Mouse (Mus musculus): ENCODE measurements at regions not wholly inside any gene's neighbourhood (a gene's known extent, or its start where the extent isn't known, plus 50 kb on each side); places are given as distances from the start of the nearest gene placed in this dataset.

DNA sequence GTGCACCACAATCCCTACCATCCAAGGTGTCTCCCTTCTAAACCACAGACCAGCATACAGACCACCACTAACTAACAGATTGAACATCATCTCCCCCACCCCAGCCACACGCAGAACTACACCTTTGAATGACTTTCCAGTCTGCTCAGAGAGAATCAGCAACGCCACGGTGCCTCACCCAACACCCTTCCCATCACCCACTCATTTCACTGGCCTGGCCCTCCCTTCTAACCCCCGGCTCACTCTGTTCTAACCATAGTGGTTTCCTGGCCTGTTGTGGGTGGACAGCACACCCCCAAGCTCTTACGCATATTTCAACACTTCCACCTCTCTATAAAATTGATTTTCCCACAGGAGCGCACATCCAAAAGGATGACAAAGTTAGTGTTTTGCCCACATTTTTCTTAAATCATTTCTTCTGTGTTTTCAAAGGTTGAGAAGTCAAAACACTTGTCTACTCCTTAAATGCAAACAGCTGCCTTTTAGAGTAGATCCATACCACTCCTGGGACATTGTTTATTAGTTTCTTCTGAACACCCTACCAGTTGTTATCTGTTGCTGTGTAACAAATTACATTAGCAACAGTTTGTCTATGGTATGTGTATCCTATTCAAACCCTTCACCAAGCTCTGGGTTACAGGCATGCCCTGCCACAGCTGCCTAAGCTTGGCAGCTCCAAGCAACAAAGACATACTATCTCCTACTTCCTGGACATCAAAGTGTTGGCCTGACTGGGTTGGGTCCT is 269.7 kb upstream of the Cdyl start:
- DNase-seq: no peak

DNA sequence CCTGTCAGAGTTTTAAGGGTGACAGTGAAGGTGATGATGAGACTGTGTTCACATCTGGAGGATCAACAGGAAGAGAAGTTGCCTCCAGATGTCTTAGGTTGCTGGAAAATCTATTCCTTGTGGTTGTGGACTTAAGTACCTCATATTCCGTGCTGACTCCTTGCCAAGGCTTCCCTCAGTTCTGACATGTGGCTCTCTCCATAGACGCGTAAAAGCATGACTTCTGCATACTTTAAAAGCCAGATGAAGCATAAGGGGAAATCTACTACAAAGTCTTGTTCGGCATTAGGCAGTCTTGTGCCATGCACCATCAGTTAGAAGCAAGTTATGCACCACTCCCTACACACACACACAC is 269.1 kb upstream of the Cdyl start:
- no peak for DNase-seq

DNA sequence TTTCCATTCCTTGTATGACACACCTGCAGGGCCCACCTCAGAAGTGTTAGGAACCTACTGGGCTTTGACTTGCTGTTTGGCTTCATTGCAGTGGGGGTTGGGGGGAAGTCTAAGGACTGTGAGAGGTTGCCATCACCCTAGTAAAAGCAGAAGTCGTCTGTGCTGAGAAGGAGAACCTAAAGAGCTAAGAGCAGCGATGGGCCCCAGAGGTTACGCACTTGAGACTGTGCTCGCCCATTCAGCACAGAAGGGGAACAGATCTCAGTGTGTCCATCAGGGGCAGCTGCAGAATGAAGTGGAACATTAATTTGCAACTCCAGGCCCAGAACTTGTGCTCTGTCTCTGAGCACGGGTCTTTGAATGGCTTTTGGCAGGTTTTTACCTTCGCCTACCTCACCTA is 267.5 kb upstream of the Cdyl start:
- DNase-seq: no peak

DNA sequence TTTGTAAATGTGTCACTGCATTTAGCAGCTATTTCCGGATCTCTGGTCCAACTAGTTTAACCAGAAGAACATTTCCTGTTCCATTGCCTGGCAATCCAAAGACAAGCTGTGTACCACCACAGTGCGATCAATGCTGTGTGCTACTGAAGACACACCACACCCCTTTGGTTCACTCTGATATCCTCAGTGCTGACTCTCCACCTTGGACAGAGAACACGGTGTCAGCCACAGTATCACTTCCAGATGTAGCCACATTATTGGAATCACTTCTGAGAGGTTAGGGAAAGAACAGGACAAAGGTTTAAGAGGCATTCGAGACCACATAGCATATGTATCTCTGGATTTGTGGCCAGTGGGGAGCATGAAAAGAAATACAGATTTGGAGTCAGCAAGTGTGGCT is 264.4 kb upstream of the Cdyl start:
- DNase-seq: no peak

DNA sequence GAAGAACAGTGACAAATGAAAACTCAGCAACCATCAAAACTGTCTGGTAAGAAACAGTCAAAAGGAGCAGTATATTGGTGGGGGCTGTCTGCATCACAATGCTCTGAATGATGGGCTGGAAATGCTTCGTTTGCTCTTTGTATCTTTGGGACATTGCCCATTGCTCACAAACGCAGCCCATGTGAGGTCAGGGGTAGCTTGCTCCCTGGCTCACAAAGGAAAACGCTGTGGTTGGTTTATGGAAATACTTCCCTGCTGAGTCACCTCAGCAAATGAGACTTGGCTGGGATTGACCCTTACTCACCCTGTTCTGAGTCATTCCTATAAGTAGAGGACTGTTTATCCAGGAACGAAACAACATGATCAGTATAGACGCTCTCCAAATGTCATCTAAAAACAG is 264.0 kb upstream of the Cdyl start:
- no peak for DNase-seq

DNA sequence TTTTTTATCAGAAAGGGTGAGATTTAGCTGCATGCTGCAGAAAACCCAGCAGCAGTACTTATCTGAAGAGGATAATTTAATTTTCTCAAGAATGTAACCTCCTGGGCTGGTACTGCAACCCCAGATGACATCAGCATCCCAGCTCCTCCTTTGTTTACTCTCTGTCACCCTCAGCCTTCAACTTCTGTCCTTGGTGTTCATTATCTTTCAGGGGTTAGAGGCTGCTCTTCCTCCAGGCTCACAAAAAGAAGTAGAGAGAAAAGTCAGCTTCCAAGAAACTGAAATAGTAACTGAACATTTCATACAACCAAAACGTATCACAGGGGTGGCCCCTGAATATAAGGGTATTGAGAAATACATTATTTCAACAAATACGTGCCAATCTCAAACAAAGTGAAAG is 262.5 kb upstream of the Cdyl start:
- DNase-seq: no peak

DNA sequence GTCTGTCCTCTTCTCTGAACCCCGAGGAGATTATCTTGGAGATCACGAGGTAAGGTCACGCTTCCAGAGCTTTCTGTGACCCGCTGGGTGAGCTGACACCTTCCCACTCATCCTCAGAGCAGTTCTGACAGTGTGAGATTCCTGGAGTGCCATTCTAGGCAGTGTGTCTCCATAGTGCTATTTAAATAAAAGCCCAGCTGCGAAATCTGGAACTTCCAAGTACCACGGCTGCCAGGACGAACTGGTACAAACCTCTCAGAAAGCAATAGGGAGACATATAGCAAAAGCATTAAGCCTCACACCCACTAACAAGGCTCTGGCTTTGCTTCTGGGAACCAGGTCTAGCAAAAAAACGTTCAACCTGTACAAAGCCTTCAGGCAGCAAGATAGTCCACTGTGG is 261.4 kb upstream of the Cdyl start:
- no peak for DNase-seq

DNA sequence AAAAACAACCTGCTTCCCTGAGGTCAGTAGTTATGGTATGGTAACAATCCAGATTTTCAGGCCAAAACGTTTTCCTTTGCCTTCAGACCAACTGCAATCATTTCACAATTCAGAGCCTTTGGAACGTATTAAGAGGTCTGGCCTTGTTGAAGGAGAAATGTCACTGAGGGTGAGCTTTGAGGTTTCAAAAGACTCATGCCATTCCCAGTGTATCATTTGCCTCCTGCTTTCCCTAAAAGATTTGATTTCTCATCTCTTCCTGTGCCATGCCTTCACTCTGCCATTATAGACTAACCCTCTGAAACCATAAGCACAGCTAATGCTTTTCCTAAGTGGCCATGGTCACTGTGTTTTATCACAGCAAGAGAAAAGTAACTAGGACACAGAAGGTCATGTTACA is 256.8 kb upstream of the Cdyl start:
- DNase-seq: no peak

DNA sequence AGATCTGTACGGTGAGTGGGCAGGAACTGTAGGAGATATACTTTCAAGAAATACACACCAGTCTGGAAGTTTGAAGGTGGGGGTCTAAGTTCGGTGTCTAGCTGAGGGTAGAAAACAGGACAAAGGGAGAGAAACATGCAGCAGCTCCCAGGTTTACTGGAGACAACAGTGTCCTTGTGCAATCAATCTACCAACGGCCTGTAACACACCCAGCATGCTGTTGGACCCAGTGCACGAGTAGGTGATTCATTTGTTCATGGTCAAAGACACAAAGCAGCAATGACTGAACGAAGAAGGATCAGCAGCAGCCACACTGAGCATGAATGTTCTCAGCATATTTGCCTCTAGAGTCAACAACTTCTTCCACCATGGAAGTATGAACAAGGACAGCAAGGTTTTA is 255.2 kb upstream of the Cdyl start:
- no peak for DNase-seq

DNA sequence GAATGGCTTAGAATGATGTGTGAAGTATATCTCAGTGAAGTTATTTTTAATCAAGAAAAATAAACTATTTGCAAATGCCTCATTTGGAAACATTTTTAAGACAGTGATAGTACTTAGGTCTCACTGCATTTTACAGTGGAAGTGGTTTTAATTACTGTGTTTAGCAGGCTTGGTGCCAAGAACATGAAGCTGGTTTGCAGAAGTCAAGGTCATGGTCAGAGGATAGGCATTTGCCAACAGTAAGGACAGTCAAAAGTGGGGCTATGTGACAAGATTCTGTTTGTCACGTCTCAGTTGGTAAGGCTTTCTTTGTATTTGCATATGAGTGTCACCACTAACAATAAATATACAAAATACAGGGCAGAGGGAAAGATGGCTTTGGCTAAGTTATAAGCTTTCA is 254.2 kb upstream of the Cdyl start:
- no peak for DNase-seq

DNA sequence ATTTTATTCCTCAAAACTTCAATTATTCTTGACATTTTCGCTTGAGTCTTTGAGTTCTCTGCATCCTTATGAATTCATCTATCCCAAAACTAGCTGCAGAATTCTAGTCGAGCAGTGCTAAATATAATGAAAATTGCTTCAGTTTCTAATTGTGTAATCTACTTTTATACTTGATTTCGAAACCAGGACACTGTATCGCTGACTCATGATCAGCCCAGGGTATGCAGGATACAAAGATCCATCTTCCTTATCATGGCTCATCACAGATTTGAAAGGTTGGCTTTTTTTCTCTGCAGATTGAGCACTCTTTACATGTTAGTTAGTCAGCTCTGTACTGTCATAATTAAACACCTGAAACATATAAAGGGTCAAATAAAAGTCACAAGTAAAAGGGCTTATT is 242.1 kb upstream of the Cdyl start:
- DNase-seq: no peak

DNA sequence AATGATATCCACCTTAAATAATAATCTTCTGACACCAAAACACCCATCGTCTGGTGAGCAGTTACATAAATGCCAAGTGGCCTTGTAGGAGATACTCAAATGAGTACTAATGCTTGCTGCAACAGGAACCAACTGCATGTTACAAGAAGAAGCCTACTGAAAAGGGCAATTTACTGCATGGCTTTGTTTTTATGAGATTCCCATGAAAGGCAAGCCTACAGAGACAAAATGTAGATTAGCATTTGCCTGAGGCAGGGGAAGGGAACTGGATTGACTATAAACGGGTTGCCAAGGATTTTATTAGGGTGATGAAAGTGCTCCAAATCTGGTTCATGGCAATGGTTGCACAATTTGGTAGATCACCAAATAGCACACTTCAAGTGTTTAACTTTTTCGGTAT is 239.6 kb upstream of the Cdyl start:
- no peak for DNase-seq

DNA sequence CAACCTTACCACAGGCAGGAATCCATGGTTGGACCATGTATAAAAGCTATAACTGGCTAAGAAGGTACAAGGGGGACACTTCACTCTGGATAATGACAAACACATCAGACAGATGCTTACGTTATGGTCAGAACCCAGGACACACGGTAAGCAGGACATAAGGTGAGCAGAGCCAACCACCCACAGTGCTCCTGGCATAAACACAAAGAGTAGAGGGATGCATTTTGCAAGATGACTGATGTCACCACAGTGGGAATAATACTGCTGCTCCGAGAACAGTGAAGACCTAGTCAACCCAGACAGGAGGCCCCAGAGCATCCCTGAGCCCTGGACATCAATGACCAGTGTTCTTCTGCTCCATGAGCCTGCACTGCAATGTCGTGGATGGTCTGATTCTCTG is 233.6 kb upstream of the Cdyl start:
- DNase-seq: peak; percentile 11

DNA sequence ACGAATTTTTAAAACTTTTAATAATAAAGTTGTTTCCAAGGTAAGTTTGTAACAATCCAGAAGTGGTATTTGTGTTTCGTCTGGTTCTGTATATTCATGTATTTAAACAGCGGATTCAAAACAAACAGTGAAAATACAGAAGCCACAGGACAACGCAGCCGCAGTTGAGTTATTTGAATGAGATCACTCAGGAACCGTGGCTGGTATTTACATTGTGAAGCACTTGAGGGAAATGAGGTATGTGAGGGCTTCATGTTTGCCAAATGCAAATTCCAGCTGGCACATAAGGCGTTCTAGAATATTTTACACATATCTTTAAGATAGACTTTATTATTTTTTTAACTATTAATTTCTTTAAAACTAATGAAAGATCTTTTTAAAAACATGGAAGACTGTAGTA is 224.5 kb upstream of the Cdyl start:
- no peak for DNase-seq

DNA sequence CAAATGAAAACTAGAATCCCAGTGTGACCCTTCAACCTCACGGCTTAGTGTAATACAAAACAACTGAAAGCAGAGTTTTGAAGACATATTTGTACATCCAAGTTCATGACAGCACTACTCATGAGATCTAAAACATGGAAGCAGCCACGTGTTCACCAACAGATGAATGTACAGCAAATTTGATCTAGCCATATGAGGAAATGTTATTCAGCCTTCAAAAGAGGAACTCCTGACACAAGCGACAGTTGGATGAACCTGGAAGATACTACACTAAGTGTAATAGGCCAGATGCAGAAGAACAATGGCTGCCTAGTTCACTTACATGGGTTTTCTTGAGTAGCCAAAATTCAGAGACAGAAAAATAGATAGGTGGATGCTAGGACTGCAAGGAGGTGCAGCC is 212.0 kb upstream of the Cdyl start:
- no peak for DNase-seq

DNA sequence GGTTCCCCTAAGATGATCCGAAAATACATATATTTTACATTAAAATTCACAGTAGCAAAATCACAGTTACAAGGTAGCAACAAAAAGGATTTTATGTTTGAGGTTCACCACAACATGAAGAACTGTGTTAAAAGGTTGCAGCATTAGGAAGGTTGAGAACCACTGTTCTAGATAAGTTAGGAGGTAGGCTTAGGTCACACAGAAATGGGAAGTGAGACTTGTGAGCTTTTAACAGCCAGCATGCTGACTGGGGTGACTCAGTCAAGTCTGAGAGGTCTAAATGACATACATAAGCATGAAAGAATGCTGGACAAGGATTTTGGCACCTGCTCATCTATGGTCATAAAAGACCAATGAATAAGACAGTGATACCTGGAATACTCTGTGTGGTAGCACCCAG is 207.2 kb upstream of the Cdyl start:
- DNase-seq: no peak

DNA sequence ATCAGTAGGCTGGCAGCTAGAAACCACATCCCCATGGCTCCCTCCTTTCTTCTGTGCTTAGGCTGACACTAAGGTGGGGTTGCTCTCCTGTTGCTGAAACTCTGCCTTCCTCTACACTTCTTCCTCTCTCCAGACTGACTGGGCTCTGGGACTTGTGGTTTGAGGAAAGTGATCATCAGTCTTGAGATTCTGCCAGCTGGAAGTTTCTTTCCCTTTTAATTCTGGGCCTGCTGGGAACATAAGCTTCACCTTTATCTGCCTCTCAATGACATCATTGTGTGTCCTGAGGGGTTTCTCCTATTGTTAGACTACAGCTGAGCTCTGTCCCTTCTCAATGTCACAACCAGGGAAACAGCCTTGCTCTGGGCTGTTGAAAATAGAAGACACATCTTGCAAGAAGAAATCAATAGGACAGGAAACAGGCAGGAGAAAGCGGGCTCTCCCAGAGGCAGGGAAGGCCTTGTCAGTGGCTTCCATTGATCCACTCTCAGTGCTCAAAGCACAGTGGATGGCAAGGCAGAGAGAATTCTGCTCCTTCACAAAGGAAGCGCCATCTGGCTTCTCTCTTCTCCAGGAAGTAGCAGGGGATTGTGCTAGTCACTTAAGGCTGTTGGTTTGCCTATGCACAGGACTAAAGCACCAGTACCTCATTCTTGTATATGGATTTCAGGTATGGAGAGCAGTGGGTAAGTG is 206.3 kb upstream of the Cdyl start:
- DNase-seq: no peak

DNA sequence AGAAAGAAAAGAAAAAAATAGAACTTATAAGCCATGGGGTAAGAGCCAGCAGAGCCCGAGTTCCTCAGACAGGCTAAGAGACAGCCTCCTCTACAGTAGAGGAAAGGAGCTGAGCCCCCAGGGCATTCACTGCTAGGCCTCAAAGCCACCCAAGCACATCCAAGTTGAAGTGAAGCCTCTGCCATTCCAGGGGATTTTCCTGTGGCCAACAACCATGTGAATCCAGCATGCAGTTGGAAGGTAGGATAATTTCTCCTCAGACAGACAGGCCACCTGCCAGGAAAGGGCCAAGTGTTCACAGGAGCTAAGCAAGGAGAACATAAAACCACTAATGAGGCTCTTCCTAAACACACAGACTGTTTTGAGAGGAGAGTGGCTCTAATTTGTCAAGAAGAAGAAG is 199.6 kb upstream of the Cdyl start:
- DNase-seq: no peak

DNA sequence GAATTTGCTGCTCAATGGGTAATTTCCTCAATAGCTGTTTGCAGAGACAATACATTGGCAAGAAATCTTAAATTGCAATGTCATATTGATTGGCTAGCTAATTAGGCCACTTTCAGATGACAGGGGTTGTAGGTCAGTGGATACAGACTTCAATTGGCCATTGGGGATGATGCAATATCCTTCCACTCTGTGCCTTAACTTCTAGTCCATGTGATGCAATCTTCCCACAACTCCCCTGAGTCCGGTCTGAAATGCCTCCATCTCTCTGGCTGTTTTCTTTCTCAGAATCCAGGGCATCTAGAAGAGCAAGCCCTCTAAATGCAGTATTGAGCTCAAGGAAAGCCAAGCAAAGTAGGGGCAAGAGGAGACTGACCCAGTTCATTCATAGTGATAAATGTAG is 196.4 kb upstream of the Cdyl start:
- DNase-seq: no peak

DNA sequence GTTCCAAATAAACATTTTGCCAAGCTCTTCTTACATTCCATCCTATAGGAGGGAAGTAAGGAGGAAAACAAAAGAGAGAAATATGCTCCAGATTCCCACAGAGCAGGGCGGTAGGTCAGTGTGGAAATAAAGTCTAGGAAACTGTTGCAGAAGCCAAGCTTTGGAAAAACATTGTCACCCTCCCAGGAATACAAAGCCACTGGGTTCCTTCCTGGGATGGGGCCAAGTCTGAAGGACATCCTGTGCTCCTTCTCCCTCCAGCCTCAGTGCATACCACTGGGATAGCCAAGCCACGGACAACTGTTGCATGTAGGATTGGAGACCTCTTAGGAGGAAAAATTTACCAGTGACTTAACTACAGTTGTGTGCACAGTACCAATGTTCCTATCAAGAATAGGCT is 195.8 kb upstream of the Cdyl start:
- DNase-seq: no peak

DNA sequence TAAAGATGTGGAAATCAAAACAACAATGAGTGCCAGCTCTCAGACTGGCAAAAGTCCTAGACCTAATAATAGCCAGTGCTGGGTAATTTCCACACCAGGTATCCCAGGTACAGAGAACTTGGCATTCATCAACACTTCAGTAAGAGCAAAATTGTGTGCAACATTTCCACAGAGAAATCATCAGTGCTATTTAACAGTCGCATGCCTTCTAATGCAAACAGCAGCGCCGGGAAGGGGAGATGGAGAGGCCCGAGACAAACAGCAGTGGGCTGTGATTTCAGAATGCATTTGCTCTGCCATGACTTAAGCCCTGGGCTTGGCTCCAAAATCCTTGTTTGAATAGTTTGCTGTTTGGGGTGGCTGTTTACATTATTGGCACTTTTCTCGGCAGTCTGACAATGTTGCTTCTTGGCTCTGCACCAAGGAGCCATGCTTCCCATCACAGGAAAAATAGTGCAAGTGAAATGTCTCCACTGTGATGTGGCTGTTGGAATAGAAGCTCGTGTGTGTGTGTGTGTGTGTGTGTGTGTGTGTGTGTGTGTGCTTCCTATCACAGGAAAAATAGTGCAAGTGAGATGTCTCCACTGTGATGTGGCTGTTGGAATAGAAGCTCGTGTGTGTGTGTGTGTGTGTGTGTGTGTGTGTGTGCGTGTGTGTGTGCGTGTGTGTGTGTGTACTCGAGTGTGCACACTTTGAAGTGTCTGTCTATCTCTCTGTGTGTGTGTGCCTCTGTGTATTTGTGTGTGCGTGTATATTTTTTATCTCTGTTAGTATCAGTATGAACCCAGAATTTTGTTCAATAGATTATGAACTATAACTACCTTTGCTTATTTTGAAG is 190.1 kb upstream of the Cdyl start:
- peak; percentile 73 for DNase-seq

DNA sequence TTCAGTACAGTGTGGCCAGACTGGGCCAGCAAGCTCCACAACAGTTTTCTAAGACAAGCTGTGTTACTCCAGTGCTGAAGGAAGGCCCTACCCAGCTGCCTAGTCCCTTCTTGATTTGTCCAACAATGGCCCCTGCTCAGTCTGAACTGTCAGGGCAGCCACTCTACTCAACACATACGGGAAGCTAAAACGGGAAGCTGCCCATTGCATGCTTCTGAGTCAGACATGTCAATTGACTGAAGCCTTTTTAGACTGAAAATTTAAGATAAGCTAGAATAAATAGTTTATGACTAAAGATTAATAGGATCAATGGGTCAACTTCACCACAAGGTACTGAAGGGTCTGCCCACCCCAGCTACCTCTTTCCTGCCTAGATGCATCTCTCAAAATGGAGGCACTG is 181.4 kb upstream of the Cdyl start:
- no peak for DNase-seq

DNA sequence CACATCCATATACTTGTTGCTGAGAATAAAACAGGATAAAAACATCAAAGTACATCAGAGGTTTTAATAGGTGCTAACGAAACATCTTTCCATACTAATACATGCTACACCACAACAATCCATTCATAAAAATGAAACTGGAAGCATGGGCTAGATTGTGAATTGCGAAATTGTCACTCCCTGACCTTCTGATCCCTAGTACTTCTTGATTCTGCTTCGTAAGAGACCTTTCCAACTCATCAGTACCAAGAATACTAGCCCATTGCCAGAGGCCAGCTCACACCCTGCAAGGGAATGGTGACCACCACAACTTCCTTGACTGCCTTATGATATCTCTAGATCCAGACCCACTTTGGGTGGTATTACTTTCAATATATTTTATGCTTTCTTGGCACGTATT is 177.3 kb upstream of the Cdyl start:
- DNase-seq: no peak

DNA sequence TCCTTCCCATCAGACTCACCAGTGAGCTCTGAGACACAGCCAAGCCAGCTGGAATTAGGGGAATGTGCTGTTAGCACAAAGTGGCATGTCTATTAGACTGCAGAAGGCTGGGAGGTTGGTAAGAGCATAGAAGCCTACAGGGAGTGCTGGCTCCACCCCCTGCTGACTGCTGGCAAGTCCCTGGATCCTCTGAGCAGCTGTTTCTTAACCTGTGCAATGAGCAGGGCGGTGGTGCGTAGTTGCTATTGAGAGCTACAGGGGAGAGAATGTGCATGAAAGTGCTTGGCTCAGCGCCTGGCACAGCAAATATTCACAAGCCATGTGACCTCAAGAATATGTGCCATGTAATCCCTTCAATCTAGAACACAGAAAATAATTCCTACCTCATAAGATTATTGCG is 173.5 kb upstream of the Cdyl start:
- DNase-seq: no peak

Measured in cerebellum, adult 9-11 months (tissue).